Mouse (Mus musculus) forebrain, embryonic 14.5 days (tissue): Measurements from ENCODE around the gene Med29. TPM values are rescaled to one million over a fixed set of nuclear protein-coding genes. Genes with fewer than 3 reads are reported as not detected.
"Not testable (repeated sequence)": the region's sequence is repeated elsewhere in the genome, so short reads cannot be mapped to it uniquely, and the experiment has no call there.

Experiments used
- ATAC-seq: fragments of 200-750 bp; cut with Nextera tagmentation; 2 replicates; pipeline ENCODE4 v1.8.0; 2017; ENCODE audit warnings: mild to moderate bottlenecking, moderate library complexity
- DNase-seq: peaks from one replicate; pipeline ENCODE4 v3.0.0-alpha.2; 2015; ENCODE audit warnings: low spot score
- H3K27ac ChIP-seq: fragments of 300-500 bp; sonication (generic); 2 replicates; pipeline ENCODE4 v1.5.1; 2014; ENCODE audit warnings: low read depth, mild to moderate bottlenecking, control low read depth, low read length, moderate library complexity
- H3K27me3 ChIP-seq: fragments of 300-500 bp; sonication (generic); replicated peaks from 2 replicates; pipeline ENCODE4 v1.6.1; 2014; ENCODE audit warnings: low read length, control low read depth, mixed read lengths; ENCODE audit not compliant: control insufficient read depth, insufficient read depth
- H3K36me3 ChIP-seq: fragments of 300-500 bp; sonication (generic); 2 replicates; pipeline ENCODE4 v1.6.1; 2014; ENCODE audit warnings: low read length, control low read depth; ENCODE audit not compliant: control insufficient read depth, insufficient read depth
- H3K4me1 ChIP-seq: fragments of 300-500 bp; sonication (generic); 2 replicates; pipeline ENCODE4 v1.6.1; 2014; ENCODE audit warnings: antibody characterized with exemption, low read length, control low read depth; ENCODE audit not compliant: control insufficient read depth, insufficient read depth
- H3K4me2 ChIP-seq: fragments of 300-500 bp; sonication (generic); 2 replicates; pipeline ENCODE4 v1.6.1; 2014; ENCODE audit warnings: mild to moderate bottlenecking, control low read depth, low read length
- H3K4me3 ChIP-seq: fragments of 300-500 bp; sonication (generic); 2 replicates; pipeline ENCODE4 v1.5.1; 2014; ENCODE audit warnings: low read depth, low read length, control low read depth
- H3K9ac ChIP-seq: fragments of 300-500 bp; sonication (generic); 2 replicates; pipeline ENCODE4 v1.6.1; 2014; ENCODE audit warnings: mild to moderate bottlenecking, low read length, control low read depth, moderate library complexity
- H3K9me3 ChIP-seq: fragments of 300-500 bp; sonication (generic); replicated peaks from 2 replicates; pipeline ENCODE4 v1.6.1; 2016; ENCODE audit warnings: low read length, control low read depth, mixed read lengths; ENCODE audit not compliant: control insufficient read depth
- WGBS: fragments of 180-500 bp; shearing (Covaris S2); extraction: QIAGEN DNeasy Blood & Tissue Kit; methylation state at CpG from one replicate; pipeline ENCODE4 v1.1.7; 2014; 5-methylcytosine and 5-hydroxymethylcytosine counted together
- polyA plus RNA-seq: library from polyadenylated mRNA; unstranded; fragments of >200 nt; fragmentation: Nextera tagmentation; extraction: Ambion mirVana; gene quantifications from 2 replicates; pipeline ENCODE4 v1.2.1, GENCODE M21; 2014

The Med29 gene
- polyA plus RNA-seq, 1 experiment from 2014 or later = 52.9 TPM

- 73% methylated on average over 3 of the region's 3 CpGs for WGBS
- Histone ChIP-seq H3K4me1 (no peaks in the 10 kb centered on the region), H3K27me3 (no peaks in the 10 kb centered on the region), H3K36me3 (peaks cover 99% of the 10 kb centered on the region), H3K9me3 (no peaks in the 10 kb centered on the region), H3K4me3 (no peak overlapping the region), H3K4me2 (no peak overlapping the region), H3K9ac (no peak overlapping the region), H3K27ac (no peak overlapping the region)
- no peak for DNase-seq
- no peak for ATAC-seq
These were observed 9.4 kb upstream of the Med29 start for GRCm38 (mm10) chr7:28401942-28402341.

- H3K4me1 ChIP-seq = no peaks in the 10 kb centered on the region
- H3K9ac ChIP-seq = no peak overlapping the region
- ATAC-seq (no peak), DNase-seq (no peak)
- H3K9me3 ChIP-seq = no peaks in the 10 kb centered on the region
- no peaks in the 10 kb centered on the region for H3K27me3 ChIP-seq
- no peak overlapping the region for H3K4me2 ChIP-seq
- H3K36me3 ChIP-seq = peaks cover 99% of the 10 kb centered on the region
- no peak overlapping the region for H3K27ac ChIP-seq
- no peak overlapping the region for H3K4me3 ChIP-seq
- 100% methylated on average over 1 of the region's 1 CpGs for WGBS
These were observed 8.5 kb upstream of the Med29 start for GRCm38 (mm10) chr7:28401030-28401429.

GRCm38 (mm10) chr7:28398696-28399340 lies 6.3 kb upstream of the Med29 start:
- H3K36me3 ChIP-seq = peaks cover 90% of the 10 kb centered on the region
- 91% methylated on average over 10 of the region's 10 CpGs for WGBS
- H3K27me3 ChIP-seq = no peaks in the 10 kb centered on the region

GRCm38 (mm10) chr7:28398000-28398399 lies 5.5 kb upstream of the Med29 start:
- DNase-seq (peak; percentile 53), ATAC-seq (no peak)
- Histone ChIP-seq H3K9ac (no peak overlapping the region), H3K4me1 (peaks cover 4% of the 10 kb centered on the region), H3K36me3 (peaks cover 82% of the 10 kb centered on the region), H3K27me3 (no peaks in the 10 kb centered on the region), H3K9me3 (no peaks in the 10 kb centered on the region), H3K4me3 (no peak overlapping the region), H3K27ac (no peak overlapping the region), H3K4me2 (no peak overlapping the region)
- 75% methylated on average over 3 of the region's 3 CpGs for WGBS

More at GRCm38 (mm10) chr7:28398696-28399340, 6.3 kb upstream of the Med29 start:
- H3K27ac ChIP-seq = no peak overlapping the region
- H3K9ac ChIP-seq = no peak overlapping the region
- DNase-seq (no peak), ATAC-seq (no peak)
- H3K4me2 ChIP-seq = no peak overlapping the region
- H3K4me1 ChIP-seq = no peaks in the 10 kb centered on the region
- no peak overlapping the region for H3K4me3 ChIP-seq
- no peaks in the 10 kb centered on the region for H3K9me3 ChIP-seq

- WGBS = 93% methylated on average over 4 of the region's 4 CpGs
- no peak for ATAC-seq
These were observed 2.9 kb upstream of the Med29 start for GRCm38 (mm10) chr7:28395425-28395824.

GRCm38 (mm10) chr7:28393272-28393951 lies 904 bp upstream of the Med29 start:
- DNase-seq (no peak), ATAC-seq (no peak)
- Histone ChIP-seq H3K9me3 (no peaks in the 10 kb centered on the region), H3K9ac (peak overlapping the region; percentile 85), H3K27me3 (no peaks in the 10 kb centered on the region), H3K4me3 (peak overlapping the region; percentile 81), H3K36me3 (peaks cover 60% of the 10 kb centered on the region), H3K4me2 (peak overlapping the region; percentile 94), H3K27ac (peak overlapping the region; percentile 56), H3K4me1 (peaks cover 8% of the 10 kb centered on the region)
- 6% methylated on average over 22 of the region's 22 CpGs for WGBS

More at GRCm38 (mm10) chr7:28395425-28395824, 2.9 kb upstream of the Med29 start:
- Histone ChIP-seq H3K9ac (no peak overlapping the region), H3K9me3 (no peaks in the 10 kb centered on the region), H3K36me3 (peaks cover 60% of the 10 kb centered on the region), H3K4me1 (peaks cover 8% of the 10 kb centered on the region), H3K4me2 (no peak overlapping the region), H3K27me3 (no peaks in the 10 kb centered on the region), H3K27ac (no peak overlapping the region), H3K4me3 (no peak overlapping the region)
- DNase-seq = no peak

GRCm38 (mm10) chr7:28390331-28390730 lies 2.2 kb downstream of the Med29 start:
- Histone ChIP-seq H3K27ac (no peak overlapping the region), H3K4me2 (no peak overlapping the region), H3K4me3 (no peak overlapping the region), H3K4me1 (peaks cover 8% of the 10 kb centered on the region), H3K9ac (no peak overlapping the region), H3K36me3 (peaks cover 45% of the 10 kb centered on the region), H3K9me3 (no peaks in the 10 kb centered on the region), H3K27me3 (no peaks in the 10 kb centered on the region)
- DNase-seq = no peak
- 94% methylated on average over 3 of the region's 3 CpGs for WGBS
- no peak for ATAC-seq

- not testable (repeated sequence) for H3K4me2 ChIP-seq, H3K9me3 ChIP-seq, H3K27me3 ChIP-seq, ATAC-seq, H3K9ac ChIP-seq, H3K4me1 ChIP-seq, DNase-seq, H3K27ac ChIP-seq, H3K4me3 ChIP-seq
- 90% methylated on average over 7 of the region's 7 CpGs for WGBS
- peaks cover 43% of the 10 kb centered on the region for H3K36me3 ChIP-seq
These were observed 5.1 kb downstream of the Med29 start for GRCm38 (mm10) chr7:28387384-28387783.

- H3K4me1 ChIP-seq, H3K27me3 ChIP-seq, ATAC-seq, H3K27ac ChIP-seq, H3K9me3 ChIP-seq, H3K4me2 ChIP-seq, H3K4me3 ChIP-seq, DNase-seq, H3K9ac ChIP-seq: not testable (repeated sequence)
- peaks cover 43% of the 10 kb centered on the region for H3K36me3 ChIP-seq
- 85% methylated on average over 6 of the region's 6 CpGs for WGBS
These were observed 5.6 kb downstream of the Med29 start for GRCm38 (mm10) chr7:28386877-28387276.
